Mouse (Mus musculus) monocyte, adult 5-6 weeks (primary cell): ENCODE data around the gene Gm10306. TPM values are rescaled to one million over a fixed set of nuclear protein-coding genes. Genes with fewer than 3 reads are reported as not detected.

Experiments
- ATAC-seq: fragments of 153-309, 156-312 bp; replicated peaks from 2 replicates; pipeline ENCODE4 v1.8.0; 2017; ENCODE audit warnings: mild to moderate bottlenecking; ENCODE audit not compliant: low TSS enrichment, insufficient number of reproducible peaks, severe bottlenecking, poor library complexity, low FRiP score
- total RNA-seq: library from RNA; stranded (forward); fragments of 200-1000, 200-491, 200-594 nt; gene quantifications from 3 replicates; pipeline ENCODE4 v1.2.3, GENCODE M21; 2017

The Gm10306 gene
- total RNA-seq, 1 experiment from 2014 or later, result not detected

DNA sequence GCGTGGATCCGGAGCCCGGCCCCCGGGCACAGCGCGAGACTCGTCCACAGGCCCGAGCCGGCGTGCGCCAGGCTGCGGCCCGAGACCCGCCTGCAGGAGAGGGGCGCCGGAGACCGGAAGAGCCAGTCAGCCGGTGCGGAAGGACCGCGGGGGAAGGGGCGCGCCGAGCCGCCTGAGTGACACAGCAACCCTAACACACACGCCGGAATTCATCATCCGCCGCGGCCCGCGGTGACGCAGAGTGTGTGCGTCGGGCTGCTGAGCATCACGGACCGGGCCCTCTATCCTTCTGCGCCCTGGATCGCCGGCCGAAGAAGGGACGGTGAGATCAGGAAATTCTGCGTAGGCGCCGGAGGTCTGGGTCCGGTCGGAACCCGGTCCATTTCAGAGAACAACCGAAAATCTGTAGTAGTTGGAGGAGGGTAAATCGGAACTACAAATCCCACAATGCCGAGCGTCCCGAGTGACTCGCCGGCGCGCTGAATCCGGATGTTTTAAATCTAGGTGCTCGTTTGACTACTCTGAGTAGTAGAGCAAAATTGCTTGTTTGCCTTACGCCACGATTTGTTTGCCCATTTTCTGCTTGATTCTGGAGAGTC lies 46.8 kb downstream of the Gm10306 start, which contains the start of gene Plaa:
Gene Plaa (minus strand): TSS at position 214 of the 599 bp plus-strand sequence.
- peak; percentile 89 for ATAC-seq

DNA sequence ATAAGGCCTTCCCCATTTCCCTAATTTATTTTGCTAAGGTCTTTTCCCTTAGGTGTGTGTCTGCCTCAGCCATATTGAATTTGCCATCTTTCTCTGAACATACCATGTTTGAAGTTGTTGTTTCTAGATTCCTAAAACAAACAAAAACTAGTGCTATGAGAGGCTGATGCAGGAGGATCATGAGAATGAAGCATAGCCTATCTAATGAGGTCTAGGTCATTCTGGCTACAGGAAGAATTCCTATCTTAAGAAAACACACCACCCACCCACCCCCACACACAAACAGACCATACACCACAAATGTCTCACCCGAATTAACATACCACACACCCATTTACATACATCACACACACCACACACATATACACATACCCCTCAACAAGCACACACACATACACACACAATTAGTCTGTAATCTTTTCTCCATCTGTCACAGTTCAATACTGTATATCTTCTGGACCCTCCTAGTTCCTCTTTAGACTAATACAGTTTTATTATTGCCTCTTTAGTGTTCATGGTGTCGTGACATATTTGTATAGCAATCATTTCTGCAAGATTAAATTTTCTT lies 48.2 kb downstream of the Gm10306 start:
- no peak for ATAC-seq

DNA sequence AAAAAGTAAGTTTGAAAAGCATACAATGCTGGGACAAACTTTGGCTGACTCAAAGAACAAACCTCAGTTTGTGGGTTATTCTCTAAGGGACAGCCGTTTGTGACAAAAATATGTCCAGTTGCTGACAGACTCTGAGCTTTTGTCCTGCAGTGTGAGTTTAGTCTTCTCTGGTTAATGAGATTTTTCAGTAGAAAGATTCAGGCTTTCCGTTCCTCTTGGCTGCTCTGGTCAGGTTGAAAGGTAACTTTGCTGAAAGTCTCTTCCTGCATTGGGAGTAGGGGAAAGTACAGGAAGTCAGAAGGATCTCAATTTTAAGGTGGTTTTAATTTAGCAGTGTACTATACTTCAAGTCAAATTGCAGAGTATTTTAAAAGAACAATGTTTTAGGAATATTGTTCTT lies 49.2 kb downstream of the Gm10306 start:
- ATAC-seq, result no peak

Other genes with a start within 250 kb of the Gm10306 start
- 23.0 to 26.1 TPM (median 25.0 TPM) in 3 replicates for gene Caap1, start 250 bp downstream of the Gm10306 start, total RNA-seq
- gene Plaa, start 46.7 kb downstream of the Gm10306 start, total RNA-seq, result 81.3 to 114 TPM (median 97.6 TPM) in 3 replicates
- 3.7 to 8.4 TPM (median 3.8 TPM) in 3 replicates for gene Ift74, start 57.9 kb downstream of the Gm10306 start, total RNA-seq
- not detected in 3 replicates for gene Lrrc19, start 93.6 kb downstream of the Gm10306 start, total RNA-seq
- gene Tek, start 182.7 kb downstream of the Gm10306 start, total RNA-seq, result not detected in 3 replicates